Mouse (Mus musculus) ES-E14 (cell line): Measurements from ENCODE around the gene Notch2. TPM values are rescaled to one million over a fixed set of nuclear protein-coding genes. Genes with fewer than 3 reads are reported as not detected.

Source experiments
- DNase-seq: peaks from one replicate; pipeline ENCODE4 v3.0.0-alpha.2; 2013; ENCODE audit warnings: low read depth, low spot score
- H3K27ac ChIP-seq: 2 replicates; pipeline ENCODE4 v1.5.1; 2012; ENCODE audit warnings: low read depth, mild to moderate bottlenecking, low read length, moderate library complexity, mixed read lengths; ENCODE audit not compliant: poor library complexity, insufficient read depth, severe bottlenecking
- H3K36me3 ChIP-seq: 2 replicates; pipeline ENCODE4 v1.6.1; 2012; ENCODE audit warnings: mild to moderate bottlenecking, low read length, moderate library complexity, mixed read lengths; ENCODE audit not compliant: control insufficient read depth, poor library complexity, insufficient read depth, severe bottlenecking
- H3K4me1 ChIP-seq, 2 experiments: fragments of 150-350 bp in 1 of 2; sonication (generic) in 1 of 2; 2 replicates each; pipeline ENCODE4 v1.6.1; 2012; ENCODE audit warnings: low read length in 2 of 2, mild to moderate bottlenecking in 1 of 2, mixed read lengths in 1 of 2; ENCODE audit not compliant: control insufficient read depth in 2 of 2, insufficient read depth in 2 of 2, poor library complexity in 1 of 2
- H3K4me3 ChIP-seq, 2 experiments: fragments of 150-350 bp in 1 of 2; sonication (generic) in 1 of 2; 2 replicates each; pipeline ENCODE4 v1.5.1; 2012; ENCODE audit warnings: low read length in 2 of 2, low read depth in 1 of 2, mild to moderate bottlenecking in 1 of 2, mixed read lengths in 1 of 2; ENCODE audit not compliant: insufficient read depth in 1 of 2, poor library complexity in 1 of 2, severe bottlenecking in 1 of 2
- H3K9ac ChIP-seq: 2 replicates; pipeline ENCODE4 v1.6.1; 2012; ENCODE audit warnings: low read depth, mild to moderate bottlenecking, low read length, mixed read lengths; ENCODE audit not compliant: poor library complexity, insufficient read depth, severe bottlenecking
- H3K9me3 ChIP-seq: fragments of 150-350 bp; sonication (generic); 2 replicates; pipeline ENCODE4 v1.6.1; 2012; ENCODE audit warnings: low read depth, mild to moderate bottlenecking, low read length; ENCODE audit not compliant: control insufficient read depth, insufficient read depth
- CHD2 ChIP-seq: IDR thresholded peaks from 2 replicates; pipeline ENCODE4 v1.6.1; 2014; ENCODE audit warnings: mild to moderate bottlenecking, low read depth, low read length, inconsistent platforms
- HCFC1 ChIP-seq: IDR thresholded peaks from 2 replicates; pipeline ENCODE4 v1.6.1; 2012; ENCODE audit warnings: low read length, inconsistent platforms, borderline replicate concordance; ENCODE audit not compliant: insufficient read depth
- MAFK ChIP-seq: IDR thresholded peaks from 2 replicates; pipeline ENCODE4 v1.6.1; 2014; ENCODE audit warnings: mild to moderate bottlenecking, low read depth, low read length, inconsistent platforms; ENCODE audit not compliant: insufficient read depth
- ZC3H11A ChIP-seq: IDR thresholded peaks from 2 replicates; pipeline ENCODE4 v1.6.1; 2012; ENCODE audit warnings: low read depth, mild to moderate bottlenecking, inconsistent platforms, low read length, borderline replicate concordance
- ZNF384 ChIP-seq: IDR thresholded peaks from 2 replicates; pipeline ENCODE4 v1.6.1; 2012; ENCODE audit warnings: low read depth, low read length, inconsistent platforms
- in situ Hi-C, 2 experiments: fragments of 600-800 bp; cut with MboI; formaldehyde crosslinking; loops; one replicate each; pipeline ENCODE4 v1.15.1; 2025; ENCODE audit warnings: low sequenced_read_pairs in 2 of 2, inconsistent platforms in 1 of 2; ENCODE audit not compliant: unreplicated experiment in 2 of 2
- total RNA-seq: library from RNA; depleted of rRNA; stranded (reverse); fragments of 300-350 nt; gene quantifications from 2 replicates; pipeline ENCODE4 v1.2.3, GENCODE M21; 2012

The Notch2 gene
- total RNA-seq, 1 experiment: 41.5 TPM

DNA sequence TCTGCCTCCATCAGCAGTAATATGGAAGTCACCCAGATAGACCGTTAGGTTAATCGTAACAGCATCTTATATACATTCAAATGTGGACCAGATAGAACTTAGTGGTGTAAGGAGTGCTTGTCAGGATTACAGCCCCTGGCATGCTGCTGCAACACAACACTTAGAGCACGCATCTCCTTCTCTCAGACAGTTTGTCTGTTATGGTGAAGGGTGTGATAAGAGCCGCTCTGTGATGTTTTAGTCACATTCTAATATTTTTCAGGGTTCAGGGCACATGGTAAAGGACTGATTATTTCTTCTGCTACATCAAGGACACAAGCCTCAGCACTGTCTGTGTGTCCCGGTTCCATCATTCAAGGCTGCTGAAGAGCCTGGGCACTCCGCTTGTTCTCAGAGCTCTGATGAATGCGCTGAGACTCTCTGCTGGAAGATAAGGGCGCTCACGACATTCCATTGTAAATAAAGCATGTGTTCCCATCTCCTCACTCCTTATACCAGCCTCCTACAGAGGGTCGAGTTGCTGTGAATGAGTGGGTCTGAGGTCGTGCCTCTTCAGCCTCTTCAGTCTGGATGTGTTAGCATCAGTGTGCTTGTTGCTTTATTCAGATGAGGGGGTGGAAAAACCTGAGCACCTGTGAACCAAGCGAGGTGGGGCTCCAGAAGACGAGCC lies 48.5 kb downstream of the Notch2 start:
- TF ChIP-seq MAFK (no peak), HCFC1 (no peak), ZC3H11A (no peak), CHD2 (no peak), ZNF384 (no peak)
- Histone ChIP-seq H3K4me1 (no peaks in the 10 kb centered on the region), H3K4me3 (no peak overlapping the region), H3K9ac (no peak overlapping the region), H3K36me3 (no peaks in the 10 kb centered on the region), H3K9me3 (no peaks in the 10 kb centered on the region), H3K27ac (no peak overlapping the region)
- no peak for DNase-seq
- in situ Hi-C loops: no loop called here

DNA sequence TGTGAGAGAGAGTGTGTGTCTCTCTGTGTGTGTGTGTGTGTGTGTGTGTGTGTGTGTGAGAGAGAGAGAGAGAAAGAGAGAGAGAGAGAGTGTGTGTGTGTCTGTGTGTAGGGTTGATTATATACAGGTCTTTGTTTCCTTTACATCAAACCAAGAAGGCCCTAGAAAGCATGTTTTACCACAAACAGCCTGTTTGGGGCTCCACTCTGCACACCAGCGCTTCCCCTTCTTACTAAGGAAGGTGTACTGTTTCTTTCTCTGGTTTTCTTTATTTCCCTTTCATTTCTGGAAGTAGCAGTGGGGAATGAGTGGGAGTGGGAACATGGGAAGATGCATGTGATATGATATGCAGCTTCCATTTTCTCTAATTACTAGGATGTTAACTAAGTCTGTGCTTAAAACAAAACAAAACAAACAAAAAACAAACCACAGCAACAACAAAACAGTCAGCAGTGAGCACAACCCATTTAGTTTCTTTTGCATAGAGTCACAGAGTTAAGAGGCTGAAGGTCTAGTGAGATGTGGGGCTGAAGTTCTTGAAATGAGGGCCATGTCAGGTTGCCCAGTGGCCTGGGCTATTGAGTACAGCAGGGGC lies 49.4 kb downstream of the Notch2 start:
- in situ Hi-C loops: no loop called here

DNA sequence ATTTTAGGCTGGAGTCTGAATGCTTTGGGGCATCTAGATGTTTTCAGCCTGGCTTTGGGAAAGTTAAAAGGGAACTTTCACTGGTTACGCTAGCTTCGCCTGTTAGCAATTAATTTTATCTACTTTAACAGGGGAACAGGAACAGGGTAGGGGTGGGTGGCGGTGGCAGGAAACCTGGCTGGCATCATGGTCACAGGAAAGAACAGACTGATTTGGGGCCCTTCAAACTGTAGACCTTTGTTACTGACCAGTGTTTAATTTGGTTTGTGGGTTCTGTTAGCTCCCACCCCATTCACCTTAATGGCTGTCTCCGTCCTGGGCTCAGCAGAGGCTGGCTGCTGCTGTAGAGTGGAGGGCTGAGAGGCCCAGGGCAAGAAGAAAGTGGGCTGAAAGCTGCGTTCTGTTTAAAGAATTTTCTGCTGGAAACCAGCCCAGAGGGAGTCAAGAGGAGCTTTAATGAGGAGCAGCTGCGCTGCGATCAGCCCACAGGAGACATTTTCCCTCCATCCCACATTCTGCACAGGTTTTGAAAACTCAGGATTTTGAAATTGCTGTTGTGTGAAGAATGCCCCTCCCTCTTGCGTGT lies 50.0 kb downstream of the Notch2 start:
- DNase-seq: no peak
- no peak overlapping the region for H3K27ac ChIP-seq
- in situ Hi-C loops: no loop called here
- no peaks in the 10 kb centered on the region for H3K9me3 ChIP-seq
- H3K4me1 ChIP-seq: no peaks in the 10 kb centered on the region
- no peak overlapping the region for H3K9ac ChIP-seq
- TF ChIP-seq ZNF384 (no peak), CHD2 (no peak), HCFC1 (no peak), ZC3H11A (no peak), MAFK (no peak)
- no peak overlapping the region for H3K4me3 ChIP-seq
- no peaks in the 10 kb centered on the region for H3K36me3 ChIP-seq

More for the DNA sequence above, 49.4 kb downstream of the Notch2 start:
- DNase-seq: no peak
- H3K9ac ChIP-seq: no peak overlapping the region
- no peak overlapping the region for H3K4me3 ChIP-seq
- H3K36me3 ChIP-seq: no peaks in the 10 kb centered on the region
- H3K4me1 ChIP-seq: no peaks in the 10 kb centered on the region
- no peak overlapping the region for H3K27ac ChIP-seq
- H3K9me3 ChIP-seq: no peaks in the 10 kb centered on the region
- TF ChIP-seq ZC3H11A (no peak), MAFK (no peak), HCFC1 (no peak), CHD2 (no peak), ZNF384 (no peak)

DNA sequence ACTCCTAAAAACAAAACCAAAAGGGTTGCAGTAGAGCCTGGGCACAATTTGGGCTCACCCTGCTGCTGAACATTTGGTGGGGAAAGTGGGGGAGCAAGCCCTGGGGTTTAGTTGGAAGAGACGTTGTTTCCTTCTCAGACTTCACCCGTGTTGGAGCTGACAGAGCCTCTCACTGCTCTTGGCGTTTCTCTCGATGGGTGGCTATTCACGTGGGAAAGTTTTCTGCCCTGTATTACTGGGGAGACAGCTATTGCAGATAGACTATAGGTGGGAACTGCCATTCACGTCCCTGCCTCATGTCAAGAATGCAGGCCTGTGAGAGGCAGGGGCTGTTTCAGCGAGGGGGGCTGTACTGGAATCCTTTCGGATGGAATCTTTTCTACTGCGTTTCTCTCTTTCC lies 50.5 kb downstream of the Notch2 start:
- Histone ChIP-seq H3K9ac (no peak overlapping the region), H3K9me3 (no peaks in the 10 kb centered on the region), H3K4me1 (no peaks in the 10 kb centered on the region), H3K4me3 (no peak overlapping the region), H3K27ac (no peak overlapping the region), H3K36me3 (no peaks in the 10 kb centered on the region)
- in situ Hi-C loops: no loop called here
- DNase-seq: no peak
- TF ChIP-seq ZNF384 (no peak), MAFK (no peak), HCFC1 (no peak), ZC3H11A (no peak), CHD2 (no peak)
